Mouse (Mus musculus) adrenal gland (tissue): ENCODE results near the gene Vps52.
"Not testable (repeated sequence)": the region's sequence is repeated elsewhere in the genome, so short reads cannot be mapped to it uniquely, and the experiment has no call there.

ENCODE experiments used
- intact Hi-C: fragments of 180-260 bp; cut with DNase I; formaldehyde crosslinking; loops from one replicate; pipeline ENCODE4 v1.15.1; 2025

Gene Vps52

DNA sequence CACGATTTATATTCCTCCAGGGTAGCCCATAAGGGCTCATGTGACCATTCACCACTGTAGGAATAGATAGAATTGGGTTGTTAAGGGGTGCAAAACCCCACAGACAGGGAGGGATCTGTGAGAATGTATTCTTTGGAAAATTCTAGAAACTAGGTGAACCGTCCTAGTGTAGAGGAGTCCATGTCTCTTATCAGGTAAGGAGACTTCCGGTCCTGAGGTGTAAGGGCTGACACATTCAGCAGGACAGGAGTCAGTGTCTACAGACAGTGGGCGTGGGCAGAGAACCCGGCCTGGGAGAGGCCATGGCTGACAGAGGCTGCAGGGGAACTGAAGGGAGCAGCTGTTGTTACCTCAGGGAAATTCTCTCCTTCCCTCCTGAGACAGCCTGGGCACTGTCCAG is 43.1 kb downstream of the Vps52 start:
- intact Hi-C loops: not testable (repeated sequence)

DNA sequence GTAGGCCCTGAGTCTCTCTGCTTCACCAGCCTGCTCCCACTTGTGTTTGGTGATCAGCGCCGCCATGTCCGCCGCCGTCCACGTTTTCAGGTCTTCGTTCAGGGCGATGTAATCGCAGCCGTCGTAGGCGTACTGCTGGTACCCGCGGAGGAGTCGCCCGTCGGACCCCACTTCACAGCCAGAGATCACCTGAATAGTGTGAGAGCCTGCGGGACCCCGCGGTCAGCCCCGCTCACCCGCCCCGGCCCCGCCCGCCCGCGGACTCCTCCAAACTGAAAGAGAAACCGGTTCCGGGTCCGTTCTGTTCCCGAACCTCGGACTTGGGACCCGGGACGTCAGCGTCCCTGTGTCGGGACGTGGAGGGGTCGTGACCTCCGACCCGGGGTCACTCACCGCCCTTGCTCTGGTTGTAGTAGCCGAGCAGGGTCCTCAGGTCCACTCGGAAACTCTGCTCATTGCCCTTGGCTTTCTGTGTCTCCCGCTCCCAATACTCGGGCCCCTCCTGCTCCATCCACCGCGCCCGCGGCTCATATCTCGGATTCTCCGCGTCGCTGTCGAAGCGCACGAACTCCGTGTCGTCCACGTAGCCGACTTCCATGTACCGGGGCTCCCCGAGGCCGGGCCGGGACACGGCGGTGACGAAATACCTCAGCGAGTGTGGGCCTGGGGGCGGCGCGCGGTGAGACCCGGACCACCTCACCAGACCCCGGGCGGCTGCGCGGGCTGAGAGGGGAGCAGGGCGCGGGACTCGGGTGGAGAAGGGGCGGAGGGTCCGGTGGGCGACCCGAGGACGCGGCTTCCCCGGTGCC is 43.9 kb downstream of the Vps52 start:
- intact Hi-C loops: no loop called here

DNA sequence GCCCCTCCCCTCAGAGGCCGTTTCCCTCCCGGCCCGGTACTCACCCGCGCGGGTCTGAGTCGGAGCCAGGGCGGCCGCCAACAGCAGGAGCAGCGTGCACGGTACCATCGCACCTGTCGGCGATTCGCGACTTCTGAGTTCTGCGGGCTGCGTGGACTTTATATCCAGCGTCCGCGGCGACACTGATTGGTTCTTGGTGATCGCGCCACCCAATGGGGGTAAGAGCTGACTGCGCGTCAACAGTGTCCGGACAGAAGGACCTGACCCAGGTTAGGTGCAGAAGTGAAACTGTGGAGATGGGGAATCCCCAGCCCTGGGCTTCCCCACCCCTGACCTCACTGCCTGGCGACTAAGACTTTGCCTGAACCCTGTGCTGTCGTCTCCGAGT is 44.5 kb downstream of the Vps52 start, which contains the start of gene H2-K1:
Gene H2-K1, minus strand, starts transcription at position 198 of the 388 bp plus-strand sequence.
- intact Hi-C loops: no loop called here

DNA sequence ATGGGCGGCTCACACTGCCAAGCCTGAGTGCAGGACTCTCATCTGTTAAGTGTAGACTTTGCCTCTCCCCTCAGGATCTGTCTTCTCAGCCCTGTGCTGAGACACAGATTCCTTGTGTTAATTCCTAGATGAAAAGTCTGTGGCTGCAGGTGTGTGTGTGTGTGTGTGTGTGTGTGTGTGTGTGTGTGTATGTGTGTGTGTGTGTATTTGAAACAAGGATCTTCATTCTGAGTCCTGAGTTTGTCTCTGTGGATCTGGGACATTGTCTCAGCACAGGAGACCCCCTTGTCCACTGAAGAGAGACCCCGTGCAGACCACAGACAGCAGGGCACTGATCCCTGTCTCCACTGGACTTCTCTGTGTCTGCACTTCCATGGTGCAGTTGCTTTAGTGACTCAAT is 45.2 kb downstream of the Vps52 start:
- intact Hi-C loops: not testable (repeated sequence)

DNA sequence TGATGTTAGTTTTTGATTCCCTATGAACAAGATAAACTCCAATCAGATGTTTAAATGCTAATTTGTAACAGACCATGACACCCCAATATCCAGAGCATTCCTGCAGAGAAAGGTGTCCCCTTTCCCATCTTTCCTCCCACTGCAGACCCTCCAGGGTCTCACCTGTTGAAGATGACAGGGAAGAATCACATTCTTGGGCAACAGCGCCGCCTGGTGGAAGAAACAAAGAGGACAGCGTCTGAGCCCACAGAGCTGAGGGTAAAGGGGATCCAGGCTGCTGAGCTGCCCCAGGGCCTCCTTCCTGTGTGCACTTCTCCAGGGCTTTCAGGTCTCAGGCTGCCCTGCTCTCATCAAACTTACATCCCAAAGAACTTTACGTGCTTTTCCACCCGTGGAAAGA is 47.8 kb downstream of the Vps52 start:
- intact Hi-C loops: no loop called here

DNA sequence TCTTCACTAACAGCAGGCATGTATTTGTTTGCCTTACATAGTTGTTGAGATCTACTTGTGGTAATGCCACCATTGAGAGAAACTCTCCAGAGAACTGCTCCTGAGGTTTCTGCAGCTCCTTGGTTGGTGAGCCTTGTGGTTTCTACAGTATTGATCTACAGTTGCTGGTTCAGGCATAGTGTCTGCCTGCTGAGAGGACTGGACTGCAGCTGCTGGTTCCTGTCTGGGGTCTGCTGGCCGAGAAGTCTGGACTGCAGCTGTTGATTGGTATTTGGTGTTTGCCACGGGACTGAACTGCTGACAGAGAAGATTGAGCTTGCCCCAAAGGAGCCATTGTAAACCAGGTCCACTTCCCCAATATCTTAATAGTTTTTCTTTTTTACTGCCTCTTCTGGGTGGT is 51.0 kb downstream of the Vps52 start:
- intact Hi-C loops: no loop called here

DNA sequence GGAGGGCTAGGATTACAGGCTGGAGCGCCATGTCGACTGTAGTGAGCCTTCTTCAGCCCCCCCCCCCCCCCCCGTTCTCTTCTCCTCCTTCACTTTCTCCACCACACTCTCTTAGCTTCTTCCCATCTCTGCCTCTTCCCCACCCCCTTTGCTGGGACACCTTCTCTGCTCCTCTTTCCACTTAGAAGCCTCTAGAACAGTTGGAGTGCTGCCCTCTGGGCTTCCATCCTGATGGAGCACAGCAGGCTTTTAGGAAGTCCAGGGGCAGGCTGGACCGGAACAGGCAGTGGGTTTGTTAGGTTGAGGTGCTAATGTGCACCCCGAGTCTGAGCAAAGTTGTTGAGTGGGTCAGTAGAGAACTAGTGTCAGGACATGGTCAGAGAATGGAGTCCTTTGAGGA is 54.5 kb downstream of the Vps52 start:
- intact Hi-C loops: no loop called here

DNA sequence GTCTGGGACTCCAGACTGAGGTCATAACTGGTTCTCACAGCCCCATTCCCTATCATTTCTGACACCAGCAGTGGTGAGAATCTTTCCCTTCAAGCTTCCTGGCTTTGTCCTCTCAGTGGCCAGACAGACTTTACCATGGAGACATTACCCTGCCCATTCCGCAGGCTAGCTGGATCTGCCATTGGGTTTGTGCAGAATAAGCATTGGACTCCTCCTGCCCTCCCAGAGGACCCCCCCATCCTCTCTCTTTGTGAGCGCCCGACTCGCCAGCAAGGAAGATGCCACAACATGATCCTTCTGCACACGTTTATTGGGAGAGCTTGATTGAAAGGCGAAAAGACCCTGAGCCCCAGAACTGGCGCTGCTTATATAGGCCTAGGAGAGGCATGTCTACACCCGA is 57.8 kb downstream of the Vps52 start:
- intact Hi-C loops: no loop called here
